Mouse (Mus musculus): ENCODE measurements around the gene Tbl1x.

Gene Tbl1x

GRCm38 (mm10) chrX:77544550-77544949, 33.7 kb downstream of the Tbl1x start:
- no peak for DNase-seq (ENCODE audit: low read depth, low spot score)

GRCm38 (mm10) chrX:77545362-77546078, 34.7 kb downstream of the Tbl1x start:
- DNase-seq (ENCODE audit: low read depth, low spot score): peak; percentile 28

- peak; percentile 18 for DNase-seq (ENCODE audit: low read depth, low spot score)
Observed at GRCm38 (mm10) chrX:77546448-77546847, 35.6 kb downstream of the Tbl1x start.

- DNase-seq (ENCODE audit: low read depth, low spot score): no peak
Observed at GRCm38 (mm10) chrX:77548951-77549350, 38.1 kb downstream of the Tbl1x start.

GRCm38 (mm10) chrX:77550388-77550787, 39.6 kb downstream of the Tbl1x start:
- no peak for DNase-seq (ENCODE audit: low read depth, low spot score)

- DNase-seq (ENCODE audit: low read depth, low spot score): no peak
Observed at GRCm38 (mm10) chrX:77551306-77551705, 40.5 kb downstream of the Tbl1x start.

GRCm38 (mm10) chrX:77552088-77552487, 41.3 kb downstream of the Tbl1x start:
- no peak for DNase-seq (ENCODE audit: low read depth, low spot score)

- no peak for DNase-seq (ENCODE audit: low read depth, low spot score)
Observed at GRCm38 (mm10) chrX:77555985-77556384, 45.2 kb downstream of the Tbl1x start.

GRCm38 (mm10) chrX:77559199-77559881, 48.5 kb downstream of the Tbl1x start:
- no peak for DNase-seq (ENCODE audit: low read depth, low spot score)

GRCm38 (mm10) chrX:77563616-77564015, 52.8 kb downstream of the Tbl1x start:
- DNase-seq (ENCODE audit: low read depth, low spot score): no peak

GRCm38 (mm10) chrX:77566739-77567138, 55.9 kb downstream of the Tbl1x start:
- DNase-seq (ENCODE audit: low read depth, low spot score): no peak

GRCm38 (mm10) chrX:77568013-77568412, 57.2 kb downstream of the Tbl1x start:
- DNase-seq (ENCODE audit: low read depth, low spot score): no peak

GRCm38 (mm10) chrX:77573743-77574142, 62.9 kb downstream of the Tbl1x start:
- DNase-seq (ENCODE audit: low read depth, low spot score): no peak

- no peak for DNase-seq (ENCODE audit: low read depth, low spot score)
Observed at GRCm38 (mm10) chrX:77577108-77577507, 66.3 kb downstream of the Tbl1x start.

- DNase-seq (ENCODE audit: low read depth, low spot score): no peak
Observed at GRCm38 (mm10) chrX:77578172-77578571, 67.4 kb downstream of the Tbl1x start.

GRCm38 (mm10) chrX:77579964-77580363, 69.2 kb downstream of the Tbl1x start:
- peak; percentile 62 for DNase-seq (ENCODE audit: low read depth, low spot score)

GRCm38 (mm10) chrX:77585974-77586373, 75.2 kb downstream of the Tbl1x start:
- DNase-seq (ENCODE audit: low read depth, low spot score): peak; percentile 22

GRCm38 (mm10) chrX:77594670-77595224, 83.9 kb downstream of the Tbl1x start:
- no peak for DNase-seq (ENCODE audit: low read depth, low spot score)

- DNase-seq (ENCODE audit: low read depth, low spot score): no peak
Observed at GRCm38 (mm10) chrX:77597674-77598073, 86.9 kb downstream of the Tbl1x start.

- DNase-seq (ENCODE audit: low read depth, low spot score): no peak
Observed at GRCm38 (mm10) chrX:77598736-77599135, 87.9 kb downstream of the Tbl1x start.

- DNase-seq (ENCODE audit: low read depth, low spot score): no peak
Observed at GRCm38 (mm10) chrX:77603496-77604258, 92.9 kb downstream of the Tbl1x start.

- no peak for DNase-seq (ENCODE audit: low read depth, low spot score)
Observed at GRCm38 (mm10) chrX:77607488-77607887, 96.7 kb downstream of the Tbl1x start.

All from CD4-positive helper T cell, adult 2 months (primary cell).